Mouse (Mus musculus) cerebellum, adult 2 months (tissue): Measurements from ENCODE around the gene Hist1h1a.

Source experiments
- CTCF ChIP-seq: fragments of 200-500 bp; IDR thresholded peaks from 2 replicates; pipeline ENCODE4 v1.5.1; 2011; ENCODE audit warnings: low read depth, mild to moderate bottlenecking, control low read depth, low read length, moderate library complexity, borderline replicate concordance; ENCODE audit not compliant: insufficient read depth
- POLR2A ChIP-seq: fragments of 200-500 bp; IDR thresholded peaks from 2 replicates; pipeline ENCODE4 v1.6.1; 2011; ENCODE audit warnings: low read length, control low read depth, borderline replicate concordance; ENCODE audit not compliant: insufficient read depth

GRCm38 (mm10) chr13:23740256-23740840, 23.1 kb upstream of the Hist1h1a start:
- TF ChIP-seq CTCF = no peak
- TF ChIP-seq POLR2A = no peak
